18 mouse cellular contexts compared by ENCODE assay signal in the genomic region with DNA sequence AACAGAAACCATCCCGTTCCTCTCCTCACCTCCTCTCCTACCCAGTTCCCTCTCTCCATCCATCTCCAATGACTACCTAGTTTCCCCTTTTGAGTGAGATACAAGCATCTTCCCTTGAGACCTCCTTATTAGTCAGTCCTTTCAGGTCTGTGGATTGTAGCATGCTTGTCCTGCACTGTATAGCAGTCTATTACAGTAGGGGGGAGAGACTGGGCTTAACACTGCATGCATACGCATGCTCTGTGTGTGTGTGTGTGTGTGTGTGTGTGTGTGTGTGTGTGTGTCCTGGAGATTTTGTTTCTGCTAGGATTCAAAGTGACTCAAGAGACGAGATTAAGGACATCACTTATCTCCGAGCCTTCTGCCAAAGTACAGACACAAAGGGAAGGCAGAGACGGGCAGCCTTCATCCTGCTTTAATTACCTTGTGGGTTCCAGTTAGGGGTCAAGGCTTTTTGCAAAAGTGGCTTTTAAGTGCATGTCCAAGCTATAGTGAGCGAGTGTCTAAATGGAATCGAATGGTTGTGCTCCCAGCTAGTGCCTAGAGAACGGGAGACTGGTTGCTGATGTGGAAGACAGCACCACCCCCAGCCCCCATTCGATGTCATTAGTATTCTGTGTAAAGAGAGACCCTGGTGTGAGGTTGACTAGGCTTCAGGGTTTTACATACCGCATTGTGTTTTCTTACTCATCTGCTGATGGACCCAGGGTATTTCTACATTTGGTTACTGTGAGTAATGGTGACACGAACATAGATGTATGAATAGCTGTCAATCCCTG. TPM values are rescaled to one million over a fixed set of nuclear protein-coding genes. Genes with fewer than 3 reads are reported as not detected.
DNase-seq lines count a peak whose midpoint lies in the region; ATAC-seq lines count a peak whose summit lies in the region.
"Had no signal": no experiment of that assay in that cellular context is flagged by ENCODE, and none has a peak within 500 bp of the region (broad histone marks: within the 10 kb centered on the region; RNA-seq: fewer than 3 reads in every experiment).

No protein-coding gene starts in this region.

- H3K4me2 ChIP-seq in forebrain, embryonic 13.5 days: no peak overlapping the region
- H3K4me2 ChIP-seq in hindbrain, embryonic 16.5 days (ENCODE audit: low read length): no peak overlapping the region; the same call in 1 of the 2 replicates
- H3K4me2 ChIP-seq in midbrain, embryonic 16.5 days (ENCODE audit: low read length): no peak overlapping the region; the same call in 1 of the 2 replicates
- H3K4me2 ChIP-seq: heart, embryonic 11.5 days; liver, embryonic 12.5 days; lung, embryonic 14.5 days; stomach, embryonic 15.5 days had no signal

- intact Hi-C loops in heart, postnatal 25 days (cut with DNase I): no loop called here

- no peak for DNase-seq in forebrain, embryonic 10.5 days (ENCODE audit: extremely low spot score, low spot score)
- peak; percentile 33 for DNase-seq in NIH3T3 (ENCODE audit: low read depth)
- DNase-seq in heart, adult 11 months: no peak
- DNase-seq in heart, postnatal 25 days (ENCODE audit: low spot score): no peak
- DNase-seq in lung, postnatal 4 days: no peak
- DNase-seq: B cell, adult 2 months; cerebellum, postnatal 14 days; gastrocnemius, postnatal 14 days; heart, postnatal 14 days; lung, embryonic 14.5 days; right cerebral cortex, postnatal 14 days had no signal

- H3K27me3 ChIP-seq in forebrain, embryonic 13.5 days: no peaks in the 10 kb centered on the region
- H3K27me3 ChIP-seq in forebrain, embryonic 10.5 days (ENCODE audit: poor library complexity, severe bottlenecking): no peaks in the 10 kb centered on the region
- no peaks in the 10 kb centered on the region for H3K27me3 ChIP-seq in hindbrain, embryonic 16.5 days (replicated peaks; ENCODE audit: control insufficient read depth, insufficient read depth, low read length)
- no peaks in the 10 kb centered on the region for H3K27me3 ChIP-seq in midbrain, embryonic 16.5 days (ENCODE audit: control insufficient read depth, insufficient read depth, low read depth, low read length)
- H3K27me3 ChIP-seq: liver, embryonic 12.5 days; stomach, embryonic 15.5 days had no signal

- H3K9ac ChIP-seq in forebrain, embryonic 13.5 days: no peak overlapping the region
- H3K9ac ChIP-seq in hindbrain, embryonic 16.5 days (ENCODE audit: low read depth, low read length): no peak overlapping the region
- no peak overlapping the region for H3K9ac ChIP-seq in midbrain, embryonic 16.5 days (ENCODE audit: low read depth, low read length)
- H3K9ac ChIP-seq: liver, embryonic 12.5 days; lung, embryonic 14.5 days; stomach, embryonic 15.5 days had no signal

- no peaks in the 10 kb centered on the region for H3K9me3 ChIP-seq in forebrain, embryonic 13.5 days (replicated peaks)
- peaks cover 4% of the 10 kb centered on the region; the same call in 1 of the 2 replicates for H3K9me3 ChIP-seq in forebrain, embryonic 10.5 days
- no peaks in the 10 kb centered on the region for H3K9me3 ChIP-seq in hindbrain, embryonic 16.5 days (ENCODE audit: control insufficient read depth, low read length)
- no peaks in the 10 kb centered on the region for H3K9me3 ChIP-seq in midbrain, embryonic 16.5 days (replicated peaks; ENCODE audit: control insufficient read depth, low read length, poor library complexity, severe bottlenecking)
- H3K9me3 ChIP-seq: liver, embryonic 12.5 days; stomach, embryonic 15.5 days had no signal

- no peaks in the 10 kb centered on the region for H3K36me3 ChIP-seq in forebrain, embryonic 13.5 days (ENCODE audit: poor library complexity, severe bottlenecking)
- H3K36me3 ChIP-seq in forebrain, embryonic 10.5 days (replicated peaks): no peaks in the 10 kb centered on the region
- H3K36me3 ChIP-seq in hindbrain, embryonic 16.5 days (ENCODE audit: control insufficient read depth, insufficient read depth, low read length): no peaks in the 10 kb centered on the region
- no peaks in the 10 kb centered on the region for H3K36me3 ChIP-seq in midbrain, embryonic 16.5 days (ENCODE audit: control insufficient read depth, insufficient read depth, low read length)
- H3K36me3 ChIP-seq: liver, embryonic 12.5 days; stomach, embryonic 15.5 days had no signal

- WGBS in forebrain, embryonic 13.5 days: 25% methylated on average over 11 of the region's 11 CpGs
- 53% methylated on average over 11 of the region's 11 CpGs for WGBS in forebrain, embryonic 10.5 days
- WGBS in hindbrain, embryonic 16.5 days: 41% methylated on average over 11 of the region's 11 CpGs
- 23% methylated on average over 11 of the region's 11 CpGs for WGBS in midbrain, embryonic 16.5 days

- peaks cover 24% of the 10 kb centered on the region for H3K4me1 ChIP-seq in forebrain, embryonic 13.5 days
- peaks cover 39% of the 10 kb centered on the region for H3K4me1 ChIP-seq in forebrain, embryonic 10.5 days
- H3K4me1 ChIP-seq in hindbrain, embryonic 16.5 days (ENCODE audit: control insufficient read depth, insufficient read depth, low read depth, low read length): no peaks in the 10 kb centered on the region; the same call in 1 of the 2 replicates
- peaks cover 7% of the 10 kb centered on the region for H3K4me1 ChIP-seq in midbrain, embryonic 16.5 days (ENCODE audit: control insufficient read depth, insufficient read depth, low read length)
- H3K4me1 ChIP-seq: liver, embryonic 12.5 days; stomach, embryonic 15.5 days had no signal

- H3K27ac ChIP-seq in forebrain, embryonic 13.5 days: 0 out of 2 replicates have a peak overlapping the region, but pooled peaks have one; percentile 2
- no peak overlapping the region for H3K27ac ChIP-seq in forebrain, embryonic 10.5 days
- H3K27ac ChIP-seq in hindbrain, embryonic 16.5 days (ENCODE audit: low read depth, low read length): no peak overlapping the region
- peak overlapping the region; percentile 28; the same call in 1 of the 2 replicates for H3K27ac ChIP-seq in midbrain, embryonic 16.5 days (ENCODE audit: low read length)
- H3K27ac ChIP-seq: liver, embryonic 12.5 days; stomach, embryonic 15.5 days had no signal

- peak; percentile 54 for ATAC-seq in forebrain, embryonic 13.5 days
- peak; percentile 76 for ATAC-seq in hindbrain, embryonic 16.5 days
- ATAC-seq in midbrain, embryonic 16.5 days: peak; percentile 86
- ATAC-seq: intestine, embryonic 16.5 days; liver, embryonic 12.5 days had no signal

- no peak overlapping the region for H3K4me3 ChIP-seq in forebrain, embryonic 13.5 days
- H3K4me3 ChIP-seq in forebrain, embryonic 10.5 days: no peak overlapping the region
- H3K4me3 ChIP-seq in hindbrain, embryonic 16.5 days (ENCODE audit: low read length): no peak overlapping the region
- no peak overlapping the region for H3K4me3 ChIP-seq in midbrain, embryonic 16.5 days (ENCODE audit: low read depth, low read length)
- H3K4me3 ChIP-seq: liver, embryonic 12.5 days; stomach, embryonic 15.5 days had no signal

RNA-seq across cellular contexts. Expression of a gene that starts 30.6 kb away (rescaled TPM):
- 374 and 387 TPM in 2 replicates for polyA plus RNA-seq in forebrain, embryonic 13.5 days (2015; fragmentation: Nextera tagmentation; extraction: Ambion mirVana)
- 585 and 641 TPM in 2 replicates for polyA plus RNA-seq in forebrain, embryonic 10.5 days (2016; fragmentation: Nextera tagmentation; extraction: Ambion mirVana)
- 282 and 309 TPM in 2 replicates for polyA plus RNA-seq in hindbrain, embryonic 16.5 days (2015; fragmentation: Nextera tagmentation; extraction: Ambion mirVana)
- 273 and 301 TPM in 2 replicates for polyA plus RNA-seq in midbrain, embryonic 16.5 days (2015; fragmentation: Nextera tagmentation; extraction: Ambion mirVana)
- total RNA-seq in heart, postnatal 25 days (2021): 100 to 1,000 TPM; 111 to 134 TPM

RNA-seq across cellular contexts. Expression of a gene that starts 59.0 kb away (rescaled TPM):
- 2.6 and 2.8 TPM in 2 replicates for polyA plus RNA-seq in forebrain, embryonic 13.5 days (2015; fragmentation: Nextera tagmentation; extraction: Ambion mirVana)
- polyA plus RNA-seq in forebrain, embryonic 10.5 days (2016; fragmentation: Nextera tagmentation; extraction: Ambion mirVana): 0.50 and 0.62 TPM in 2 replicates
- polyA plus RNA-seq in hindbrain, embryonic 16.5 days (2015; fragmentation: Nextera tagmentation; extraction: Ambion mirVana): 4.9 and 5.6 TPM in 2 replicates
- polyA plus RNA-seq in midbrain, embryonic 16.5 days (2015; fragmentation: Nextera tagmentation; extraction: Ambion mirVana): 6.5 TPM in 2 replicates
- not detected for total RNA-seq in heart, postnatal 25 days (2021)

Comparison
In these comparisons a context has a peak if more than half of its experiments do, and no peak if none do; other contexts are left out.
1. H3K27ac ChIP-seq: peak in forebrain, embryonic 13.5 days (single experiment) and midbrain, embryonic 16.5 days (single experiment); none in forebrain, embryonic 10.5 days (single experiment) and hindbrain, embryonic 16.5 days (single experiment).
2. Peak in every context shown above with its lines, with median percentiles within 50 percentile points of each other: ATAC-seq.